Mouse (Mus musculus) frontal cortex, postnatal 25 days (tissue): ENCODE data around the gene Coa4.
"Not testable (repeated sequence)": the region's sequence is repeated elsewhere in the genome, so short reads cannot be mapped to it uniquely, and the experiment has no call there.

Experiments used
- DNase-seq, 2 experiments: peaks; one replicate each; pipeline ENCODE4 v3.0.0; 2022; ENCODE audit warnings: low spot score in 2 of 2

The Coa4 gene

GRCm38 (mm10) chr7:100561861-100562587 is 25.2 kb downstream of the Coa4 start:
- DNase-seq, result no peak

- DNase-seq, result not testable (repeated sequence)
Observed at GRCm38 (mm10) chr7:100567238-100567637, 30.4 kb downstream of the Coa4 start.

- no peak for DNase-seq
Observed at GRCm38 (mm10) chr7:100569907-100570306, 33.0 kb downstream of the Coa4 start.

GRCm38 (mm10) chr7:100570930-100571715 is 34.3 kb downstream of the Coa4 start:
- DNase-seq, result no peak

GRCm38 (mm10) chr7:100572061-100572460 is 35.2 kb downstream of the Coa4 start:
- no peak for DNase-seq

- no peak for DNase-seq
Observed at GRCm38 (mm10) chr7:100572704-100573103, 35.8 kb downstream of the Coa4 start.

- DNase-seq, result no peak
Observed at GRCm38 (mm10) chr7:100578794-100579193, 41.9 kb downstream of the Coa4 start.

- DNase-seq, result no peak
Observed at GRCm38 (mm10) chr7:100582235-100582634, 45.4 kb downstream of the Coa4 start.

- peak; percentile 85 to 91 for DNase-seq
Observed at GRCm38 (mm10) chr7:100582727-100583236, 45.9 kb downstream of the Coa4 start.

- no peak for DNase-seq
Observed at GRCm38 (mm10) chr7:100589816-100590215, 52.9 kb downstream of the Coa4 start.
